Mouse (Mus musculus) limb, embryonic 15.5 days (tissue): ENCODE results near the gene Nxn. TPM values are rescaled to one million over a fixed set of nuclear protein-coding genes. Genes with fewer than 3 reads are reported as not detected.

Experiments used
- ATAC-seq: fragments of 200-750 bp; cut with Nextera tagmentation; 2 replicates; pipeline ENCODE4 v1.8.0; 2017; ENCODE audit warnings: low read depth, moderate TSS enrichment; ENCODE audit not compliant: insufficient number of reproducible peaks, low FRiP score, low TSS enrichment
- H3K27ac ChIP-seq: fragments of 300-500 bp; sonication (generic); 2 replicates; pipeline ENCODE4 v1.5.1; 2015; ENCODE audit warnings: moderate library complexity, mild to moderate bottlenecking, inconsistent platforms
- H3K27me3 ChIP-seq: fragments of 300-500 bp; sonication (generic); 2 replicates; pipeline ENCODE4 v1.6.1; 2015; ENCODE audit warnings: inconsistent platforms
- H3K36me3 ChIP-seq: fragments of 300-500 bp; sonication (generic); 2 replicates; pipeline ENCODE4 v1.6.1; 2015; ENCODE audit warnings: inconsistent platforms
- H3K4me1 ChIP-seq: fragments of 300-500 bp; sonication (generic); 2 replicates; pipeline ENCODE4 v1.6.1; 2015; ENCODE audit warnings: inconsistent platforms
- H3K4me2 ChIP-seq: fragments of 300-500 bp; sonication (generic); 2 replicates; pipeline ENCODE4 v1.6.1; 2015; ENCODE audit warnings: mild to moderate bottlenecking, inconsistent platforms
- H3K4me3 ChIP-seq: fragments of 300-500 bp; sonication (generic); 2 replicates; pipeline ENCODE4 v1.5.1; 2015; ENCODE audit warnings: mild to moderate bottlenecking, inconsistent platforms
- H3K9ac ChIP-seq: fragments of 300-500 bp; sonication (generic); 2 replicates; pipeline ENCODE4 v1.6.1; 2015; ENCODE audit warnings: inconsistent platforms
- H3K9me3 ChIP-seq: fragments of 300-500 bp; sonication (generic); 2 replicates; pipeline ENCODE4 v1.6.1; 2016; ENCODE audit warnings: inconsistent platforms
- WGBS: fragments of 180-500 bp; shearing (Covaris S2); methylation state at CpG from one replicate; pipeline ENCODE4 v1.1.7; 2015; 5-methylcytosine and 5-hydroxymethylcytosine counted together
- polyA plus RNA-seq: library from polyadenylated mRNA; unstranded; fragments of >200 nt; fragmentation: Nextera tagmentation; extraction: Ambion mirVana; gene quantifications from 2 replicates; pipeline ENCODE4 v1.2.1, GENCODE M21; 2015

Gene Nxn
- polyA plus RNA-seq, 1 experiment from 2014 or later = 60.8 TPM

DNA sequence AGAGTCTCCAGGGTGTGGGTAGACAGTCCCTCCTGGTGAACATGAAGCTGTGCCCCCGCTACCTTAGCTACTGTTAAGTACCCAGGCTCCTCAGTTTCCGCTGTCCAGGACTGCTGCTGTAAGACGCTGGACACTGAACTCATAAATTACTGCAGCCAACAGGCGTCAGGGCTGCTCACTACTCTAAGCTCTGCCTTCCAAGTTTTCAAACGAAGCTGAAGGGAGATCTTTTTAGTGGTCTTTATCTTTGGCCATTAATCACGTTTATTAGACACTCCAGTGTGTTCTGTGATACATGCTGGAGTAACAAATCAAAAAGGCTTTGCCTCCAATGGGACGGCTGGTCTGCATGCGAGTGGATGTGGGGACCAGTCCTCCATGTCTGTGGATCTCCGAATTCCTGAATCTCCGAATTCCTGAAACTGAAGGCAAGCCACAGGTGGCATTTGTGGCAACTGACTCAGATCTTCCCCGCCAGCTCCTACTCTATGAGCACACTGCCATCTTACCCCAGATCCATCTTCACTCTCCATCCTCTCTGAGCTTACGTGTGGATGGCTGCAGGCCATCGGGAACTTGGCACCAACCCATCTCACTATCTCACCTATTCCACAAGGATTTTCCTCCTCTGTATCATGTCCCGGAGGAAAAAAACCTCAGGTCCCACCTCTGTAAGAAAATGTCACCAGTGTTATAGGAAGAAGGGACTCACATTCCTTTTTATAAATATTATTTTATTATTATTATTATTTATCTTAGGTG, 56.9 kb downstream of the Nxn start:
- ATAC-seq = no peak
- Histone ChIP-seq H3K9ac (no peak overlapping the region), H3K4me3 (no peak overlapping the region), H3K27me3 (no peaks in the 10 kb centered on the region), H3K36me3 (no peaks in the 10 kb centered on the region), H3K9me3 (no peaks in the 10 kb centered on the region), H3K27ac (peak overlapping the region; percentile 65; the same call in 1 of the 2 replicates), H3K4me2 (no peak overlapping the region), H3K4me1 (peaks cover 59% of the 10 kb centered on the region)
- 46% methylated on average over 14 of the region's 14 CpGs for WGBS

DNA sequence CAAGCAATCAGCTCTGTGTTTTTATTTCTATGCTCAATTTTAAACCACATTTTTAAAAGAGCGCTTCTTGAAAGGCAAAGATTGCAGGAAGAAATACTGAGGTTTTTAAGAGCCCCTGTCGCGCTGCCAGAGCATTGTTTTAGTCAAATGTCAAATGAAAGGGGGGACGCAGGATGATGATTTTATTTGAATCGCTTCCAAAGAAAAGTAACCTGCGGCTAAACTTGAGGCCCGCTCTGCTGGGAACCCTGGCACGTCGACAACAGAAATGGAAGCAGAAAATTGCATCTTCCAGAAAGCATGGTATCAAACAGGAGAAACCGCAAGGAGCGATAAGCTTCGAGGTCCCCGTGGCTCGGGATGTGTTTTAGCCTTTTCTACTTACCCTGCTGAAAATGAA, 57.8 kb downstream of the Nxn start:
- H3K9ac ChIP-seq = no peak overlapping the region
- no peak overlapping the region for H3K4me3 ChIP-seq
- no peaks in the 10 kb centered on the region for H3K9me3 ChIP-seq
- H3K27me3 ChIP-seq = no peaks in the 10 kb centered on the region
- H3K36me3 ChIP-seq = no peaks in the 10 kb centered on the region
- ATAC-seq = no peak
- 0 out of 2 replicates have a peak overlapping the region, but pooled peaks have one; percentile 43 for H3K27ac ChIP-seq
- 26% methylated on average over 14 of the region's 14 CpGs for WGBS
- H3K4me2 ChIP-seq = no peak overlapping the region
- peaks cover 65% of the 10 kb centered on the region for H3K4me1 ChIP-seq

DNA sequence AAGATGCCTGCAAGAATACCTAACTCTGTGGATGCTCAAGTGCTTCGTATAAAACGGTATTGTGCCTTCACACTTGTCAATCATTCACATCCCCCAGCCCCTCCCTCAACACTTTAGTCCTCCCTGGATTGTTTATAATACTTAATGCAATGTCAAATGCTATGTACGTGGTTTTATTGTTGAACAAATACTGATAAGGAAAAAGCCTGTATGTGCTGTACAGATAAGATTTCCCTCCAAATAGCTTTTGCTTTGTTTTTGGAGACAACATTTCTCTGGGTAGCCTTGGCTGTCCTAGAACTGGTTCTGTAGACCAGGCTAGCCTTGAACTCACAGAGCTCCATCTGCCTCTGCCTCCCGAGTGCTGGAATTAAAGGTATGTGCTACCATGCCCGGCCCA, 59.1 kb downstream of the Nxn start:
- Histone ChIP-seq H3K9me3 (no peaks in the 10 kb centered on the region), H3K27me3 (no peaks in the 10 kb centered on the region), H3K4me3 (no peak overlapping the region), H3K27ac (no peak overlapping the region), H3K36me3 (no peaks in the 10 kb centered on the region), H3K4me2 (no peak overlapping the region), H3K4me1 (peaks cover 73% of the 10 kb centered on the region), H3K9ac (no peak overlapping the region)
- ATAC-seq = no peak
- 78% methylated on average over 5 of the region's 5 CpGs for WGBS

DNA sequence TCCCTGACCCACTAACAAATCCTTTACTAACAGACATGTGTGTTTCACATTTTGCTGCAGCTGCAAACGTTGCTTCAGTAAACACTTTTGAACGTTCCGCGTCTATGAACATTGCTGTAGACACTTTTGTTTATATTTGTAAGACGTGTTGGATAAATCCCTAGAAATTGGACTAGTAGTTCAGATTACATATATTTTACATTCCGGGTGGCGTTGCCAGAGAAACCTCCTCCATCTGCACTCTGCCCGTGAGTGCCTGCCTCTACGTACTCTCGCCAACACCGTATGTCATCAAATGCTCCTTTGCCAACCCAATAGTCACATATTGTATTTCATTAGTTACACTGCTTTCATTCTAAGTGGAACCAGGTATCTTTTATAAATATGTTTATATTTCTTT, 59.8 kb downstream of the Nxn start:
- Histone ChIP-seq H3K4me3 (no peak overlapping the region), H3K4me1 (peaks cover 75% of the 10 kb centered on the region), H3K27ac (0 out of 2 replicates have a peak overlapping the region, but pooled peaks have one; percentile 57), H3K36me3 (no peaks in the 10 kb centered on the region), H3K27me3 (no peaks in the 10 kb centered on the region), H3K4me2 (no peak overlapping the region), H3K9ac (no peak overlapping the region), H3K9me3 (no peaks in the 10 kb centered on the region)
- ATAC-seq = no peak
- 54% methylated on average over 11 of the region's 11 CpGs for WGBS

DNA sequence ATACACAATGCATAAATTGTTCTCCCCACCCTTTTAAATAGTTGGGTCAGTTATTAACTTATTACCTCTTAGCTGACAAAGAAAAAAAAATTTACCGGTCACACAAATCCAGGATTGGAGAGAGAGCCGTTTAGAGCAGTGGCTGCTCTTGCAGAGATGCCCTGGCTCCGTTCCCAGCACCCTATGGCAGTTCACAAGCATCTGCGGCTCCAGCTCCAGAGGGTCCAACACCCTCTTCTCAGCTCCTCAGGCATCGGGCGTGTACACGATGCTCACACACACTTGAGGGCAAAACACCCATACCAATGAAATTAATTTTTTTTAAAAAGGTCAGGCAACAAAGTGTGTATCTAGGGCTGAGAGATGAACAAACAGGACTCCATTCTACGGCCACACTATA, 60.3 kb downstream of the Nxn start:
- Histone ChIP-seq H3K4me1 (peaks cover 76% of the 10 kb centered on the region), H3K27ac (0 out of 2 replicates have a peak overlapping the region, but pooled peaks have one; percentile 80)

DNA sequence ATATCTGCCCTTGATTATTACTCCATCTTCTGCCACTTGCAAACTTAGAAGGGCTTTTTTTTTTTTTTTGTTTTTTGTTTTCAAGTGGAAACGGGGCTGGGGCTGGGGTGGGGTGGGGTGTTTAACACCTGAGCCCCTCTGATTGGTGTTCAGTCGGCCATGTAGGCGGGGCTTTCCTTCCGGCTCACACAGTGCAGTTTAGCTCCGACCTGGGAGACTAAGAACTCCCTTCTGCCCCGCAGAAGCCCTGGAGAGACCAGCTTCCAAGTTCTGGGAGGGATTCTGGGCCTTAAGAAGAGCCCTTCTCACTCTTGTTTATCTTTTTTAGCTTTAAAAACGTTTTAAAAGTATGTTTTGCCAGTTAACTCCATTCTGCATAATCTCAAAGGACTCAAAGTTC, 61.2 kb downstream of the Nxn start:
- peak overlapping the region; percentile 80 for H3K27ac ChIP-seq
- 4% methylated on average over 7 of the region's 7 CpGs for whole genome bisulfite sequencing
- peaks cover 69% of the 10 kb centered on the region for H3K4me1 ChIP-seq

More for the DNA sequence above, 60.3 kb downstream of the Nxn start:
- Histone ChIP-seq H3K27me3 (no peaks in the 10 kb centered on the region), H3K4me3 (no peak overlapping the region), H3K4me2 (no peak overlapping the region), H3K9me3 (no peaks in the 10 kb centered on the region), H3K36me3 (no peaks in the 10 kb centered on the region), H3K9ac (no peak overlapping the region)
- ATAC-seq = no peak
- 57% methylated on average over 8 of the region's 8 CpGs for WGBS

DNA sequence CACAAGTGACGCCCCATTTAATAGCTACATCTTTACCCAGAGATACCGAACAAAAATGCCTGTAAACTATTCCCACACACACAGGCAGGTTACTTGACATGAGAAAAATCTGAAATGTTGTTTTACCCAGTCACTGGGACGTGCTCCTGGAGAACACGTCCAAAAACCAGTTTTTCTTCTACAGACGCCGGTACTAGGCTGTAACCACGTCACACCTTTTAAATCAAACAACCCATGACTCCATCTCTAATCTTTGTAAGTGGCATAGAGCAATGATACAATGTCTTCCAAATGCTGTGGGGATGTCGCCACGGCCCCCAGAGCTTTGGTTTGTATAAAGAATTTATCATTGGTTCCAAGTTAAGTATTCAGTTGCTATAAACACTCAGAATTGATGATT, 61.7 kb downstream of the Nxn start:
- Histone ChIP-seq H3K4me1 (peaks cover 71% of the 10 kb centered on the region), H3K27me3 (no peaks in the 10 kb centered on the region), H3K36me3 (no peaks in the 10 kb centered on the region), H3K4me3 (no peak overlapping the region), H3K9ac (no peak overlapping the region), H3K9me3 (no peaks in the 10 kb centered on the region), H3K27ac (peak overlapping the region; percentile 80), H3K4me2 (no peak overlapping the region)
- no peak for ATAC-seq
- 48% methylated on average over 9 of the region's 9 CpGs for WGBS

More for the DNA sequence above, 61.2 kb downstream of the Nxn start:
- H3K27me3 ChIP-seq = no peaks in the 10 kb centered on the region
- H3K4me3 ChIP-seq = no peak overlapping the region
- no peak overlapping the region for H3K9ac ChIP-seq
- no peaks in the 10 kb centered on the region for H3K9me3 ChIP-seq
- peak overlapping the region; percentile 10; the same call in 1 of the 2 replicates for H3K4me2 ChIP-seq
- no peaks in the 10 kb centered on the region for H3K36me3 ChIP-seq
- ATAC-seq = 0 out of 2 replicates have a peak, but pooled peaks have one; percentile 58

DNA sequence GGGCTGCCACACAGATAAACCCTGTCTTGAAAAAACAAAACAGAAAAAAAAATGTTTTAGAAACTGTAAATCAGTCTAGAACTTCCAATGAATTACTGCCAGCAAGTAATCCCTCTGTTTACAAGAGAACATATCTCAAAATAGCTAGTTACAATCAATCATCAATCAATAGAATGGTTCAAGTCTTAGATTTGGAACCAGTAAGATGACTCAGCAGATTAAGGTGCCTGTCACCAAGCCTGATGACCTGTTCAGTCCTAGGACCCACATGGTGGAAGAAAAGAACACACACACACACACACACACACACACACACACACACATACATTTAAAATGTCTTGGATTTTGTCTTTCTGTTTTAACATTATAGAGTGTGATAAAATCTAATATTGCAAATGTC, 62.7 kb downstream of the Nxn start:
- no peak overlapping the region for H3K4me3 ChIP-seq
- H3K36me3 ChIP-seq = no peaks in the 10 kb centered on the region
- H3K9me3 ChIP-seq = no peaks in the 10 kb centered on the region
- ATAC-seq = no peak
- no peaks in the 10 kb centered on the region for H3K27me3 ChIP-seq
- no peak overlapping the region for H3K9ac ChIP-seq
- peaks cover 67% of the 10 kb centered on the region for H3K4me1 ChIP-seq
- H3K4me2 ChIP-seq = no peak overlapping the region
- H3K27ac ChIP-seq = peak overlapping the region; percentile 80; the same call in 1 of the 2 replicates

DNA sequence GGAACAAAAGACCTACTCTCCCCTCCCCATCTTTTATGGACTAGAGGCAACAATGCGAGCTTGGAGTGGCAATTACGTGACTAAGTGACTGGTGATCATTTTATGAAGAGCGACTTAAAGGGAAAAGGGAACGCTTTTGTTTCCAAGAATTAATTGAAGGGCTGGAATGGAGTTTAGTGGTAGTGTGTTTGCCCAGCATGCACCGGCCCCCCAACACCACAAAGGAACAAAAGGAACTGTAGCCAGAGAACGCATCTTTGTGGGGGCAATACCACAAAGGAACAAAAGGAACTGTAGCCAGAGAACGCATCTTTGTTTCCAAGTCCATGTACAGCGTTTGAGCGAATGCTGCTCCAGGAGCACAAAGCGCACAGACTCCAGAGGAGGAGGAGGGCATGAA, 64.0 kb downstream of the Nxn start:
- 66% methylated on average over 10 of the region's 10 CpGs for WGBS
- Histone ChIP-seq H3K4me1 (peaks cover 64% of the 10 kb centered on the region), H3K36me3 (no peaks in the 10 kb centered on the region), H3K9ac (no peak overlapping the region), H3K9me3 (no peaks in the 10 kb centered on the region), H3K27ac (no peak overlapping the region), H3K27me3 (no peaks in the 10 kb centered on the region), H3K4me3 (no peak overlapping the region), H3K4me2 (no peak overlapping the region)
- ATAC-seq = no peak

DNA sequence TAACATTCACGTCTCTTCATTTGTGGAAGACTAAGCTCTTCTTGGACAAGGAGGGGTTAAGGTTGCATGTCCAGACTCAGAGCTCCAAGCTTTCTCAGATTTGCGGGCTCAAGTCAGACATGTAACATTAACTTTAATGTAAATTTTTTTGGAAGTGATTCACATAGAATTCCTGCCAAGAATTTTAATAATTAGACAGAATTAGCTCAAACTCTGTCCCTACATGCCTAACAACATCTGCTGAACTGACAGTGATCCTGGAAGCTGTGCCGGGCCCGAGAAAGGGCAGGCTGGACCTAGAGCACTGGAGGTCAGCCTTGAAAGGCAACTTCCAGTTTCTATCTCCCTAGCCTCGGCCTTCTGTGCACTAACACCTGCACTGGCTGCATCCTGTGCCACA, 66.7 kb downstream of the Nxn start:
- Histone ChIP-seq H3K27me3 (no peaks in the 10 kb centered on the region), H3K27ac (peak overlapping the region; percentile 70), H3K4me1 (peaks cover 64% of the 10 kb centered on the region), H3K4me2 (no peak overlapping the region), H3K4me3 (no peak overlapping the region), H3K9ac (no peak overlapping the region), H3K36me3 (no peaks in the 10 kb centered on the region), H3K9me3 (no peaks in the 10 kb centered on the region)
- WGBS = 21% methylated on average over 5 of the region's 5 CpGs
- no peak for ATAC-seq

DNA sequence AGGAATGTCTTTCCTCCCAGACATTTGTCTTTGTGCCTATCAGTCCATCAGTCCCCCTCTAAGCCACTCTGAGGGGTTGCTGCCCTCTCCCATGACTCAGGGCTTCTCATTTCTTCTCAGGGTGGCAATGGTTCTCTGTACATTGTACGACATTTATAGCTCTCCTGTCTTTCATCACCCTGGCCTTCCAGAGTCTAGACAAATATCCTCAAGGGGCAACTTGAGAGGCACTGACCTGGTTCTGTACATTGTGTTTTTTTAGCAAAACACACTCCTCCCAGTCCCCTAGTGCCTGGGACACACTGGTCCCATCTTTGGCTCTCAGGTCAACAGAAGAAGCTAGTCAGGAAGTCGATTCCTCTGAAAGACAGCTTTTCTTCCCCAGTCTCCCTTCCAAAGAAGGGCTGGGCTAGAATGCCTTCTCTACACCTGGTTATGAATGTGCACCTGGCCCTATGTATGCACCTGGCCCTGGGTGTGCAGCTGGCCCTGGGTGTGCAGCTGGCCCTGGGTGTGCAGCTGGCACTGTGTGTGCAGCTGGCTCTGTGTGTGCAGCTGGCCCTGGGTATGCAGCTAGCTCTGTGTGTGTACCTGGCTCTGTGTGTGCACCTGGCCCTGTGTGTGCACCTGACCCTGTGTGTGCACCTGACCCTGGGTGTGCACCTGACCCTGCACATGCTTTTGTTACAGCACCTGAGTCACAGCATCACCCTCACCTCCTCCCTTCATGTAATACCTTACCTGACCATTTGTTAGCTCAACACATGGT, 70.2 kb downstream of the Nxn start:
- peaks cover 78% of the 10 kb centered on the region for H3K4me1 ChIP-seq
- no peak overlapping the region; the same call in 1 of the 2 replicates for H3K27ac ChIP-seq
- WGBS = 49% methylated on average over 2 of the region's 2 CpGs
- no peak overlapping the region for H3K4me3 ChIP-seq
- H3K9me3 ChIP-seq = no peaks in the 10 kb centered on the region
- H3K27me3 ChIP-seq = no peaks in the 10 kb centered on the region
- H3K4me2 ChIP-seq = no peak overlapping the region
- no peaks in the 10 kb centered on the region for H3K36me3 ChIP-seq
- H3K9ac ChIP-seq = no peak overlapping the region
- ATAC-seq = no peak

DNA sequence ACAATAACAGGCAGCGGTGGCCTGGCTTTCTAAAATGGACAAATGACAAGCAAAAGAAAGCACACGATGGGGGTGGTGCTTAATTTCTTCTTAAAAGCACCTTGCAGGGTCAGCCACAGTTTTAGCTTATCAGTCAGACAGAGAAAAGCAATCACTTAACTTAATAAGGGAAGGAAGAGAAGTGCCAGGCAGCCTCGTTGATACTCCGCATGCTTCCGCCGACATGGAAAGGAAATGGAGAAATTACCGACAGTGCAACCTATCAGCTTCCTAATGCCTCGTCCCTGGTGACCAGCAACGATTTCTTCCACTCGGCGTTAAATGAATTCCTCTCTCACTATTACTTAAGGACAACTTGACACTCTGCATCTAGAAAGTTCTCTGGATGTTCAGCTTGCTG, 70.9 kb downstream of the Nxn start:
- H3K27me3 ChIP-seq = no peaks in the 10 kb centered on the region
- H3K27ac ChIP-seq = peak overlapping the region; percentile 67
- no peak overlapping the region for H3K9ac ChIP-seq
- WGBS = 39% methylated on average over 11 of the region's 11 CpGs
- no peaks in the 10 kb centered on the region for H3K36me3 ChIP-seq
- H3K4me1 ChIP-seq = peaks cover 81% of the 10 kb centered on the region
- no peak overlapping the region for H3K4me3 ChIP-seq
- no peak overlapping the region for H3K4me2 ChIP-seq
- no peaks in the 10 kb centered on the region for H3K9me3 ChIP-seq
- no peak for ATAC-seq
